Mouse (Mus musculus) midbrain, embryonic 15.5 days (tissue): ENCODE measurements around the gene Samt1. TPM values are rescaled to one million over a fixed set of nuclear protein-coding genes. Genes with fewer than 3 reads are reported as not detected.
"Not testable (repeated sequence)": the region's sequence is repeated elsewhere in the genome, so short reads cannot be mapped to it uniquely, and the experiment has no call there.

Source experiments
- ATAC-seq: fragments of 200-750 bp; cut with Nextera tagmentation; replicated peaks from 2 replicates; pipeline ENCODE4 v1.8.0; 2017; ENCODE audit warnings: moderate TSS enrichment
- H3K27ac ChIP-seq: fragments of 300-500 bp; sonication (generic); 2 replicates; pipeline ENCODE4 v1.5.1; 2015; ENCODE audit warnings: mild to moderate bottlenecking, inconsistent platforms
- H3K27me3 ChIP-seq: fragments of 300-500 bp; sonication (generic); replicated peaks from 2 replicates; pipeline ENCODE4 v1.6.1; 2015; ENCODE audit warnings: inconsistent platforms
- H3K36me3 ChIP-seq: fragments of 300-500 bp; sonication (generic); replicated peaks from 2 replicates; pipeline ENCODE4 v1.6.1; 2015; ENCODE audit warnings: inconsistent platforms
- H3K4me1 ChIP-seq: fragments of 300-500 bp; sonication (generic); 2 replicates; pipeline ENCODE4 v1.6.1; 2015; ENCODE audit warnings: inconsistent platforms
- H3K4me2 ChIP-seq: fragments of 300-500 bp; sonication (generic); 2 replicates; pipeline ENCODE4 v1.6.1; 2015; ENCODE audit warnings: inconsistent platforms, mild to moderate bottlenecking, moderate library complexity
- H3K4me3 ChIP-seq: fragments of 300-500 bp; sonication (generic); 2 replicates; pipeline ENCODE4 v1.5.1; 2015; ENCODE audit warnings: mild to moderate bottlenecking, inconsistent platforms
- H3K9ac ChIP-seq: fragments of 300-500 bp; sonication (generic); 2 replicates; pipeline ENCODE4 v1.6.1; 2015; ENCODE audit warnings: mild to moderate bottlenecking, inconsistent platforms
- H3K9me3 ChIP-seq: fragments of 300-500 bp; sonication (generic); 2 replicates; pipeline ENCODE4 v1.6.1; 2016; ENCODE audit warnings: inconsistent platforms
- WGBS: fragments of 180-500 bp; shearing (Covaris S2); methylation state at CpG from one replicate; pipeline ENCODE4 v1.1.7; 2015; ENCODE audit warnings: mixed read lengths; 5-methylcytosine and 5-hydroxymethylcytosine counted together
- polyA plus RNA-seq: library from polyadenylated mRNA; unstranded; fragments of >200 nt; fragmentation: Nextera tagmentation; extraction: Ambion mirVana; gene quantifications from 2 replicates; pipeline ENCODE4 v1.2.1, GENCODE M21; 2015

Gene Samt1
- polyA plus RNA-seq = not detected in 2 replicates

DNA sequence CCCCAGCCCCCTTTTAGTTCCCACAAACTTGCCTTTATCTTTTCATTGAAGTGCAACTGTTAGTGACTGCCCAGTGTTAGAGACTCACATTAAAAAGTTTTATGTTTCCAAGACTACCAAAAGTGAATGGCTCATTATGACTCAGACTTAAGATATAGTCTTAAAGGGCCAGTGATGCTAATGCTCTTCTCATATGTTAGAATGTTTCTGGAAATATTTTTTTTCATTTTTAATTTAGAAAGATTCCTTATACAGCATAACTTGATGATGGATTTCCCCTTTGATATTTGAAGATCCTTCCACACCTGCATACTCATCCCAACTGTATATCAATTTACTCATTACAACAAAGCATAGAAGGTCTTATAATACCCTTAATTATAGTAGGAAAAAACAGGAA is at the start of gene Samt1:
Samt1 (minus strand) TSS at position 101 of the 400 bp plus-strand sequence.
- not testable (repeated sequence) for H3K27ac ChIP-seq, H3K27me3 ChIP-seq, H3K36me3 ChIP-seq, H3K9me3 ChIP-seq, H3K9ac ChIP-seq, H3K4me3 ChIP-seq, ATAC-seq, H3K4me1 ChIP-seq, H3K4me2 ChIP-seq

DNA sequence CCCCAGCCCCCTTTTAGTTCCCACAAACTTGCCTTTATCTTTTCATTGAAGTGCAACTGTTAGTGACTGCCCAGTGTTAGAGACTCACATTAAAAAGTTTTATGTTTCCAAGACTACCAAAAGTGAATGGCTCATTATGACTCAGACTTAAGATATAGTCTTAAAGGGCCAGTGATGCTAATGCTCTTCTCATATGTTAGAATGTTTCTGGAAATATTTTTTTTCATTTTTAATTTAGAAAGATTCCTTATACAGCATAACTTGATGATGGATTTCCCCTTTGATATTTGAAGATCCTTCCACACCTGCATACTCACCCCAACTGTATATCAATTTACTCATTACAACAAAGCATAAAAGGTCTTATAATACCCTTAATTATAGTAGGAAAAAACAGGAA is 42.5 kb upstream of the Samt1 start, which contains the start of gene Gm10057:
Gm10057 (minus strand) TSS at position 101 of the 400 bp plus-strand sequence.
- not testable (repeated sequence) for H3K36me3 ChIP-seq, ATAC-seq, H3K4me2 ChIP-seq, H3K4me3 ChIP-seq, H3K9ac ChIP-seq, H3K27me3 ChIP-seq, H3K27ac ChIP-seq, H3K4me1 ChIP-seq, H3K9me3 ChIP-seq

- not testable (repeated sequence) for H3K4me3 ChIP-seq, H3K27me3 ChIP-seq, H3K4me1 ChIP-seq, H3K27ac ChIP-seq, H3K9me3 ChIP-seq, H3K4me2 ChIP-seq, H3K36me3 ChIP-seq, ATAC-seq, H3K9ac ChIP-seq
Measured at GRCm38 (mm10) chrX:154033727-154034126, 21.3 kb upstream of the Samt1 start, which contains the start of gene 4921511M17Rik. TSS of gene 4921511M17Rik (minus strand) at chrX:154033827.

- WGBS = no CpG with 5 or more reads among the region's 2 CpGs
- not testable (repeated sequence) for H3K4me3 ChIP-seq
- ATAC-seq = peak; percentile 55
Measured at GRCm38 (mm10) chrX:153976914-153977313, 35.5 kb downstream of the Samt1 start.

GRCm38 (mm10) chrX:153976467-153976866 is 36.0 kb downstream of the Samt1 start:
- not testable (repeated sequence) for H3K9me3 ChIP-seq, H3K4me2 ChIP-seq, H3K27ac ChIP-seq, H3K4me1 ChIP-seq, H3K4me3 ChIP-seq, H3K36me3 ChIP-seq, H3K27me3 ChIP-seq, H3K9ac ChIP-seq
- 20% methylated on average over 4 of the region's 4 CpGs for WGBS
- ATAC-seq = peak; percentile 18; the same call in 1 of the 2 replicates

More at GRCm38 (mm10) chrX:153976914-153977313, 35.5 kb downstream of the Samt1 start:
- not testable (repeated sequence) for H3K9me3 ChIP-seq, H3K27me3 ChIP-seq, H3K4me2 ChIP-seq, H3K36me3 ChIP-seq, H3K9ac ChIP-seq, H3K4me1 ChIP-seq, H3K27ac ChIP-seq

DNA sequence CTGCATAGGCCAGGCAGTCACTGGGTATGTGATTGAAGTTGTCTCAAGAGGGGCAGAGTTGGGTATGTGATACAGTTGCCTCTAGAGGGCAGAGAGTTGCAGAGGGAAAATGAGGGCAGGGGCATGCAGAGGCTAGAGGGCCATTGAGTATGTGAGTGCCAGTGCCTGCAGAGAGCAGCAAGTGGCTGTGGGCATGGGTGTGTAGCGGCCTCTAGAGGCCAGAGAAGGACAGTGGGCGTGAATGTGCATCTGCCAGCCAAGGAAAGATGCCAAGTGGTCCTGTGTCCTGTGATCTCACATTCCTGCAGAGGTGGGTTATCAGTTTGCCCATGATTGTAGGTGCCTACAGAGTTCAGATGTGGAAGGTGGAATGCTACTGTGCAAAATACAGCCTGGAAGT is 38.0 kb downstream of the Samt1 start:
- Histone ChIP-seq H3K4me1 (no peaks in the 10 kb centered on the region), H3K9ac (no peak overlapping the region), H3K27ac (no peak overlapping the region), H3K4me3 (no peak overlapping the region), H3K27me3 (no peaks in the 10 kb centered on the region), H3K9me3 (no peaks in the 10 kb centered on the region), H3K36me3 (no peaks in the 10 kb centered on the region), H3K4me2 (no peak overlapping the region)
- ATAC-seq = no peak
- 28% methylated on average over 2 of the region's 2 CpGs for WGBS

- H3K4me3 ChIP-seq, H3K4me1 ChIP-seq, H3K27ac ChIP-seq, H3K9ac ChIP-seq, H3K9me3 ChIP-seq, H3K27me3 ChIP-seq, H3K36me3 ChIP-seq, H3K4me2 ChIP-seq: not testable (repeated sequence)
- WGBS = no CpG with 5 or more reads among the region's 2 CpGs
- 0 out of 2 replicates have a peak, but pooled peaks have one; percentile 45 for ATAC-seq
Measured at GRCm38 (mm10) chrX:153952866-153953265, 59.6 kb downstream of the Samt1 start.

Other genes with a start within 250 kb of the Samt1 start
- 29.1 and 30.9 TPM in 2 replicates for gene Spin2c, start 180.4 kb downstream of the Samt1 start, polyA plus RNA-seq
- gene 4921511M17Rik, start 21.2 kb upstream of the Samt1 start, polyA plus RNA-seq = not detected in 2 replicates
- gene Gm10057, start 42.4 kb upstream of the Samt1 start, polyA plus RNA-seq = not detected in 2 replicates
- gene Gm15140, start 108.0 kb upstream of the Samt1 start, polyA plus RNA-seq = not detected in 2 replicates